Mouse (Mus musculus): ENCODE data around the gene Tmem243. TPM values are rescaled to one million over a fixed set of nuclear protein-coding genes. Genes with fewer than 3 reads are reported as not detected.

The Tmem243 gene
- polyA plus RNA-seq, 2 experiments from 2014 or later: 40.6 to 63.2 TPM

DNA sequence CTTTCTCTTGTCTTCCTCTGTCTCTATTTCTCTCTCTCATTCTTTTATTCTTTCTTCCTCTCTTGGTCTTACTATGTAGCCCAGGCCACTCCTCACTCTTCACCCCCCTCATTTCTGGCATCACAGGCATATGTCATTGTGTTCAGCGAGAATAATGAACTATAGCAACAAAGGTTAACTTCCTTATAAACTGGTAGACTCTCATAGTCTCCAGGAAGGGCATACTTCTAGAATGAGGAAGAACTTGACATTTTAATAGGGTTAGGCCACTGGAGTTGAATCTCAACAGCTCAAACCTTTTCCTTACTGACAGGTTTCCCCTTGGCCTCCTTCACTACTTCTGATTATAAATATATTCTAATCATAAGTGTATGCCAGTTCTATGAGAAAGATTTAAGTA lies 86.0 kb downstream of the Tmem243 start:
- ATAC-seq: no peak

Other genes starting within 250 kb of the Tmem243 start
- under 1 TPM; 0.62 to 0.70 TPM for gene Abcb4, start 207.0 kb upstream of the Tmem243 start, polyA plus RNA-seq (2017; shearing (Covaris generic))
- 10 to 100 TPM; 69.6 to 70.4 TPM for gene Crot, start 103.3 kb upstream of the Tmem243 start, polyA plus RNA-seq (2017; shearing (Covaris generic))
- gene Dmtf1, start 61.1 kb downstream of the Tmem243 start, polyA plus RNA-seq (2017; shearing (Covaris generic)): 100 to 1,000 TPM in 1 of 2 experiments, 10 to 100 TPM in 1; 95.6 to 104 TPM
- gene 9330182L06Rik, start 165.4 kb downstream of the Tmem243 start, polyA plus RNA-seq (2017; shearing (Covaris generic)): not detected

Measured in CD4-positive, CD25-positive, alpha-beta regulatory T cell, adult 4 months (primary cell).